Mouse (Mus musculus) C2C12 (cell line): ENCODE results near the gene BC030499.

Source experiments
- CEBPB ChIP-seq: IDR thresholded peaks from one replicate; pipeline ENCODE4 v1.6.1; 2011; ENCODE audit warnings: low read depth, mild to moderate bottlenecking, control low read depth, moderate library complexity
- CTCF ChIP-seq: IDR thresholded peaks from one replicate; pipeline ENCODE4 v1.5.1; 2011; ENCODE audit not compliant: control insufficient read depth, insufficient read depth, insufficient read length
- FOSL1 ChIP-seq: IDR thresholded peaks from one replicate; pipeline ENCODE4 v1.8.0; 2011; ENCODE audit warnings: mild to moderate bottlenecking, low read length; ENCODE audit not compliant: poor library complexity, insufficient read depth, severe bottlenecking
- MAX ChIP-seq: IDR thresholded peaks from one replicate; pipeline ENCODE4 v1.6.1; 2011; ENCODE audit warnings: mild to moderate bottlenecking, control low read depth
- MYOG ChIP-seq: IDR thresholded peaks from one replicate; pipeline ENCODE4 v1.6.1; 2011; ENCODE audit not compliant: control insufficient read depth, insufficient read length; ENCODE audit errors: extremely low read depth
- USF1 ChIP-seq: IDR thresholded peaks from one replicate; pipeline ENCODE4 v1.6.1; 2011; ENCODE audit warnings: low read depth, mild to moderate bottlenecking, control low read depth, moderate library complexity

DNA sequence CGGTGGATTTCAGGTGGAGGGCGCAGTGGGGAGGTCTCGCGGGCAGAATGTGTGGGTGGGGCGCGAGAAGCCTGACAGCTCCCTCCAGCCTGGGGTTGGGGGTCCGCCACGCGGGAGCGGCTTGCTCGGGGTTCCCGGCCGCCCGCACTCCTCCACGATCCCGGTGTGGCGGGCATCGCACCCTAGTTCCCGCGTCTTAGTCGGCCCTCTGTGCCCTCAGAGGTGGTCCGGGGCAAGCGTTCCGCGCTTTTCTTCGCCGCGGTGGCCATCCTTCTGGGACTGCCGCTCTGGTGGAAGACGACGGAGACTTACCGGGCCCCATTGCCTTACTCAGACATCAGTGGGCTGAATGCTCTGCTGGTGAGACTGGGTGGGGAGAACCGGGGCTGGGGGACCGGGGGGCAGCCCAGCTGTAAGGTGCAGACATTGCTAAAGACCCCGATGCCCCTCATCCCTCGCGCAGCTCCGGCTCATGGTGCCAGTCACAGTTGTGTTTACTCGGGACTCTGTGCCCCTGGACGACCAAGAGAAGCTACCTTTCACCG is 37.9 kb downstream of the BC030499 start:
- TF ChIP-seq CTCF (no peak), USF1 (no peak), CEBPB (no peak), MAX (no peak), FOSL1 (no peak), MYOG (no peak)
